Mouse (Mus musculus) E14TG2a.4 (cell line): ENCODE measurements at regions not wholly inside any gene's neighbourhood (a gene's known extent, or its start where the extent isn't known, plus 50 kb on each side); places are given as distances from the start of the nearest gene placed in this dataset.
"Not testable (repeated sequence)": the region's sequence is repeated elsewhere in the genome, so short reads cannot be mapped to it uniquely, and the experiment has no call there.

Experiments
- H3K27me3 ChIP-seq: 2 replicates; pipeline ENCODE4 v1.6.1; 2014; ENCODE audit warnings: low read length, control low read depth; ENCODE audit not compliant: insufficient read depth
- H3K36me3 ChIP-seq: 2 replicates; pipeline ENCODE4 v1.6.1; 2014; ENCODE audit warnings: low read length, control low read depth; ENCODE audit not compliant: insufficient read depth
- H3K4me1 ChIP-seq: replicated peaks from 2 replicates; pipeline ENCODE4 v1.6.1; 2014; ENCODE audit warnings: low read depth, low read length, control low read depth
- H3K4me3 ChIP-seq: replicated peaks from 2 replicates; pipeline ENCODE4 v1.5.1; 2014; ENCODE audit warnings: mild to moderate bottlenecking, low read length
- H3K9me3 ChIP-seq: 2 replicates; pipeline ENCODE4 v1.6.1; 2014; ENCODE audit warnings: low read length, control low read depth
- CTCF ChIP-seq: conservative IDR thresholded peaks from 2 replicates; pipeline ENCODE4 v1.5.1; 2014; ENCODE audit warnings: low read length
- NANOG ChIP-seq: IDR thresholded peaks from 2 replicates; pipeline ENCODE4 v1.6.1; 2014; ENCODE audit warnings: borderline replicate concordance, low read length, mixed read lengths
- POU5F1 ChIP-seq: IDR thresholded peaks from 2 replicates; pipeline ENCODE4 v1.6.1; 2014; ENCODE audit warnings: low read length, borderline replicate concordance

DNA sequence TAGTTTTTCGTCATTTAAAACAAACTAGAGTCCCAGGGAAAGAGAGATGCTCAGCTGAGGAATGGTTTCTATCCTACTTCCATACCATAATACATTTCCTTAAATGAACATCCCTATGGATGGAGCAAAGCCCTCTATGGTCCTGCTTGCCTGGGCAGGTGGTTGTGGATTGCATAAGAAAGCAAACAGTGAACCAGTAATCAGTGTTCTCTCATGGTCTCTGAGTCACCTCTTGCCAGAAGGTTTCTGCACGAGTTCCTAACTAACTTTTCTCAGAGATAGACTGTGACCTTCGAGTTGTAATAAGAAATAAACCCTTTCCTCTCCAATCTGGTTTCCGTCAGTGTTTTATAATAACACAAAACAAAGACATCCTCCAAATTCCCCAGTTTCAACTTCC is 62.9 kb upstream of the Bet1 start:
- H3K4me1 ChIP-seq: no peaks in the 10 kb centered on the region
- TF ChIP-seq CTCF (no peak), NANOG (no peak)
- H3K4me3 ChIP-seq: no peak overlapping the region
- H3K27me3 ChIP-seq: no peaks in the 10 kb centered on the region
- H3K9me3 ChIP-seq: no peaks in the 10 kb centered on the region
- H3K36me3 ChIP-seq: no peaks in the 10 kb centered on the region

DNA sequence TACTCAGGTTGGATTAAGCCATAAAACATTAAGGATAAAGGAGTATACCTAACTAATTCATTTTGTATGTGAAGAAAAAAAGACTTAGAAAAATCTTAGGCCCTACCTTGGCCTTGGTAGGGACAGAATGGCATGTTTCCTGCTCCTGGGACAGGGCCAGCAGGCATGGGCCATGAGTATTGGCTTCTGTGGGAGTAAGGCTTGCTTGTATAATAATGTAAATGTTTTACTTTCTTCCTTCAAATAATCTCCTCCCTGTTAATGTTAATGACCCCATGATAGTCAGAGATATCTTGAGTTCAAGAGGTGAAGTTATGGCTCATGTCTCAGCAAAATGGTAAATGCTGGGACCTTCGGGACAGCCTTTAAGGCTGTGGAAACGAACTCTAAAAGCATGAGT is 71.5 kb upstream of the Bet1 start:
- TF ChIP-seq CTCF (no peak), POU5F1 (no peak), NANOG (no peak)
- H3K4me3 ChIP-seq: no peak overlapping the region

DNA sequence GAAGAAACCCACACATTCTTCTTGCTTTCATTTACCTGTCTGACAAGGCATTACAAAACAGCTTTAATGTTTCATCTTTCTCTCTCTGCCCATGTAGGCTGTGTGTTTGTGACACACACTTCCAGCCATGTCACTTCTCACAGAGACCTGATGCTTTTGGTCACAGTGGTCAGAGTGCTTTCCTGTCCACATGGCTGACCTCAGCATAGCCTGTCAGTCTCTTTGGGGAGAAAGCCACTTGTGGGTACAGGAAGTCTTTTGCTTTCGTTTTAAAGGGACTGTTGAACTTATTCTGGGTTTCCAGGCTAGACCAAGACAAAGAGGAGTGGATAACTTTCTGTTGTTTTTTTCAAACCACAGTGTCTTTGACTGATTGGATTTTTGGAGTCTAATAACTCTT is 77.0 kb upstream of the Bet1 start:
- no peaks in the 10 kb centered on the region for H3K4me1 ChIP-seq

More for the DNA sequence above, 71.5 kb upstream of the Bet1 start:
- Histone ChIP-seq H3K9me3 (no peaks in the 10 kb centered on the region), H3K4me1 (no peaks in the 10 kb centered on the region), H3K27me3 (no peaks in the 10 kb centered on the region), H3K36me3 (no peaks in the 10 kb centered on the region)

DNA sequence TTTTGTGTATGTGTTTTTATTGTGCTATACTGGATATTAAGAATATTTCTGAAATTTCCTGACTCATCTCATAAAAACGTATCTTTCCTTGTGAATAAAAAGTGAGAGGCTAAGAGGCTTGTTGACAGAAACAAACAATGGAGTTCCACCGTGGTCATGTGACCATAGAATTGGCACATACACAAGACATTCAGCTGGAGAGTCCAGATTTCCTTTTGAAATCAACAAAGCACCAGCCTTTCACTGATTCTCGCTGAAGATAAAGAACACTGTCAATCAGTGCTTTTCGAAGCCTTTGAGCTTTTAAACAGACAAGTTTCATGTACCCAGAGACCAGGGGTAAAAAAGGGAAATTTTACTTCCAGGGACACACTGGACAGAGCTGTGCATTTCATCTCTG is 80.3 kb upstream of the Bet1 start:
- TF ChIP-seq POU5F1: no peak
- TF ChIP-seq NANOG: no peak
- no peak for TF ChIP-seq CTCF
- Histone ChIP-seq H3K27me3 (no peaks in the 10 kb centered on the region), H3K4me3 (no peak overlapping the region), H3K4me1 (no peaks in the 10 kb centered on the region), H3K9me3 (no peaks in the 10 kb centered on the region), H3K36me3 (no peaks in the 10 kb centered on the region)

More for the DNA sequence above, 77.0 kb upstream of the Bet1 start:
- Histone ChIP-seq H3K27me3 (no peaks in the 10 kb centered on the region), H3K36me3 (no peaks in the 10 kb centered on the region), H3K4me3 (no peak overlapping the region), H3K9me3 (no peaks in the 10 kb centered on the region)
- no peak for TF ChIP-seq NANOG
- TF ChIP-seq POU5F1: no peak
- no peak for TF ChIP-seq CTCF

DNA sequence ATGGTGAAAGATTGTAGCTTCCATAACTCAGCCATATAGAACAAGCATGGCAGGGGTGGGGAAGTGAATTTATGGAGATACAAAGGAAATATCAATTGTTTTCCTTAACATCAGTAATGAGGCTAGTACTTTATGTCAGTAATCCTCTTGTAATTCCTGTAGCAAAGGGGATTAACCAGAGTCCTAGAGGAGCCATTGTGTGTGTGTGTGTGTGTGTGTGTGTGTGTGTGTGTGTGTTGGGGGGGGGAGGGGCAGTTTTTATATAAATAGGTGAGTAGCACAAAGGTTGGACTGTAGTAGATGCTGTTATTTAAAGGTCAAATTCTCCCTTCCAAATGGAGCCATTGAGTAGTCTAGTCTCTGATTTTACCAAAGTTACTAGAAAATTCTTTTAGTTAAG is 81.0 kb upstream of the Bet1 start:
- H3K27me3 ChIP-seq: no peaks in the 10 kb centered on the region
- no peaks in the 10 kb centered on the region for H3K4me1 ChIP-seq
- H3K36me3 ChIP-seq: no peaks in the 10 kb centered on the region
- H3K4me3 ChIP-seq: no peak overlapping the region
- no peaks in the 10 kb centered on the region for H3K9me3 ChIP-seq
- TF ChIP-seq CTCF: no peak
- no peak for TF ChIP-seq POU5F1
- TF ChIP-seq NANOG: no peak

DNA sequence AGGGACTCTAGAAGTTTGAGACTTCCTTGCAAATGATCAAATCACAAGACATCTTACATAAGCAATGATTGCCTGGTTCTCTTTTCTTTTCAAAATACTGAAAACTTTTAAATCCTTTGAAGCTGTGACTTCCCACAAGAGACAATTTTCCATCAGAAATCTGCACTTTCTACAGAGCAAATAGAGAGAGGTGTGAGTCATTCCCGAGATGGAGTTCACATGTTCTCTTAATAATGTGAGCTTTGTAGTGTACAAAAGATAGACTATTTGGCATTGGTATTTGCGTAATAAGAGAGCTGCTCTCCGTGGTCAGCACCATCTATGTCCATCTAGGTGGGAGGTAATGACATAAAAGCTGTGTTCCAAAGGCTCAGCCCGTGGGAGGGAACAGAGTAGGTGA is 84.8 kb upstream of the Bet1 start:
- H3K4me1 ChIP-seq: no peaks in the 10 kb centered on the region
- no peaks in the 10 kb centered on the region for H3K27me3 ChIP-seq
- TF ChIP-seq CTCF (no peak), NANOG (no peak), POU5F1 (no peak)
- peaks cover 10% of the 10 kb centered on the region for H3K9me3 ChIP-seq
- no peak overlapping the region for H3K4me3 ChIP-seq
- H3K36me3 ChIP-seq: no peaks in the 10 kb centered on the region

DNA sequence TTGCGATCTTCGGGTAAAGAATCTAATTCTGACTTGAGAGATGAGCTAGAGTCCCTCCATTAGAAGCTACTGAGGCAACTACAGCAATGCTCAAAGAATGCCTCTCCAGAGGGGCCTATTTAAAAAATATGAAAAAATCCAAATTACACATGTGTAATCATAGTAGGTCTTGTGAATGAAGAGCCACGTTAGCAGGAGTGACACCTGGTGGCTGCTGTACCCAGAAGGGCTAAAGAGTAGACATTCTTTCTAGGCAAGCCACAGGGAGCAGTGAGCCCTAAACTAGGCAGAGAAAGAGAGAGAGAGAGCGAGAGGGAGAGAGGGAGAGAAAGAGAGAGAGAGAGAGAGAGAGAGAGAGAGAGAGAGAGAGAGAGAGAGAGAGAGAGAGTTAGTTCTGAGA is 100.9 kb upstream of the Bet1 start:
- Histone ChIP-seq H3K36me3 (no peaks in the 10 kb centered on the region), H3K9me3 (no peaks in the 10 kb centered on the region), H3K4me3 (no peak overlapping the region), H3K27me3 (no peaks in the 10 kb centered on the region), H3K4me1 (no peaks in the 10 kb centered on the region)
- no peak for TF ChIP-seq NANOG
- no peak for TF ChIP-seq POU5F1
- TF ChIP-seq CTCF: no peak

DNA sequence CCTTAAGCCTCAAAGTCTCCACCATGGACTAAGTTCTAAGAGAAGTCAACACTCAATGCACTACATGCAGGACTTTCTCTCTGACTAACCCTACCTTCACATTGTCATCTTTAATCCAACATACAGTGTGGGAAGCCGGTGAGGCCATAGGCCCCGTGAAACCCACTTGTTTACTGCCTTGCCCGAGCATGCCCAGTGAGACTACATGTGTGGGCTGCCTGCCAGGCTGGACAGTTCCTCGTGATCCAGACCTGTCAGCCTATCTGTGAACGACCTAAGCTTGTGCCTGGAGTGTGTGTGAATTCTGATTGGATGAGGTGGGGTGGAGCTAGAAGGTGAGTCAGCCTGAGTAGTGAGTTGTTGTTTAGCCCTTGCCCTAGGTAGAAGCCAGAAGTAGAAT is 104.2 kb upstream of the Bet1 start:
- H3K27me3 ChIP-seq, H3K4me1 ChIP-seq, H3K36me3 ChIP-seq, H3K4me3 ChIP-seq, H3K9me3 ChIP-seq: not testable (repeated sequence)

DNA sequence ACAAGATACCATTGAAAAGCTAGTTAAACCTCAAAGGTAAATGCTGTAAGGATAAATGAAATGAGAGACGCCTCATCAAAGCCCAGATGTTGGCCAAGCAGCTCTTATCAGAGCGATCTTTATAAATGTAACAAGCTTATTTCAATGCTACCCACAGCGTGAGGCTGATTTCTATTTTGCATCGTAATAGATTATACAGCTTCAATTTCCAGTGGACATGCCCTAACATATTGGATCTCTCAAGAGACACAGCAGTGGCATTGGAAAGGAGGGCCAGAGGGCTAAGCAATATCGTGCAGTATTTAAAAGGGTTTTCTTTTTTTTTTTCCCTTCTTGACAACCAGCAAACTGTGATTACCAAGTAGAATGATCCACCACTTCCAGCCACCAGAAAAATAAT is 106.5 kb upstream of the Bet1 start:
- no peak for TF ChIP-seq CTCF
- no peak for TF ChIP-seq POU5F1
- TF ChIP-seq NANOG: no peak
- Histone ChIP-seq H3K4me3 (no peak overlapping the region), H3K27me3 (no peaks in the 10 kb centered on the region), H3K9me3 (no peaks in the 10 kb centered on the region), H3K4me1 (no peaks in the 10 kb centered on the region), H3K36me3 (no peaks in the 10 kb centered on the region)

DNA sequence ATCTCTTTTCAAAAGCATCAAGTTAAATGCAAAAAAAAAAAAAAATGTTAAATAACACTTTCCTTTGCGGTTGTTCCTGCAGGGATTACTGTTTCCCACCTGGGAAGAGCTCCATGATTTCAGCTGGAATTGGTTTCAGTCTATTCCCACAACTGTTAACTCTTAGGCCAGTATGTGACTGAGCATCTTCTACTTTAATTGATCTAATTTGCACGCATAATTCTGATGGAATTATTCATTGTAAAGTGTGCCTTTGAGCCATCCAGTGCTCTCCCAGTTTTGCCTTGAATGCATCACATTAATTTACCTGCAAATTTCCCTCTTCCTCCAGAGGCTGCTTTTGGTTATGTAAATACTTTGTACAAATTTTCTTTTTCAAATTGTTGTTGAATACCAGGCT is 114.4 kb upstream of the Bet1 start:
- Histone ChIP-seq H3K4me3 (no peak overlapping the region), H3K27me3 (no peaks in the 10 kb centered on the region), H3K4me1 (no peaks in the 10 kb centered on the region), H3K9me3 (no peaks in the 10 kb centered on the region), H3K36me3 (no peaks in the 10 kb centered on the region)
- no peak for TF ChIP-seq POU5F1
- TF ChIP-seq CTCF: no peak
- no peak for TF ChIP-seq NANOG
